Mouse (Mus musculus): Measurements from ENCODE around the gene Hoxb3. TPM values are rescaled to one million over a fixed set of nuclear protein-coding genes. Genes with fewer than 3 reads are reported as not detected.

Hoxb3 gene
- polyA plus RNA-seq, 1 experiment from 2014 or later, result 0.26 TPM

GRCm38 (mm10) chr11:96337026-96337425, 13.9 kb downstream of the Hoxb3 start:
- ATAC-seq (ENCODE audit: insufficient read depth), result no peak
- Histone ChIP-seq H3K4me1 (replicated peaks) (no peaks in the 10 kb centered on the region), H3K4me3 (replicated peaks) (no peak overlapping the region), H3K27ac (replicated peaks) (no peak overlapping the region), H3K36me3 (replicated peaks) (no peaks in the 10 kb centered on the region), H3K27me3 (peaks cover 100% of the 10 kb centered on the region), H3K9ac (no peak overlapping the region), H3K9me3 (replicated peaks) (no peaks in the 10 kb centered on the region), H3K4me2 (no peak overlapping the region)
- WGBS (ENCODE audit: insufficient replicate concordance), result 37% methylated on average over 6 of the region's 6 CpGs

- Histone ChIP-seq H3K4me1 (replicated peaks) (no peaks in the 10 kb centered on the region), H3K4me2 (no peak overlapping the region), H3K9me3 (replicated peaks) (no peaks in the 10 kb centered on the region), H3K27ac (replicated peaks) (no peak overlapping the region), H3K36me3 (replicated peaks) (no peaks in the 10 kb centered on the region), H3K27me3 (peaks cover 100% of the 10 kb centered on the region), H3K4me3 (replicated peaks) (no peak overlapping the region), H3K9ac (no peak overlapping the region)
- no peak for ATAC-seq (ENCODE audit: insufficient read depth)
- 30% methylated on average over 7 of the region's 7 CpGs for WGBS (ENCODE audit: insufficient replicate concordance)
These were observed 16.1 kb downstream of the Hoxb3 start for GRCm38 (mm10) chr11:96338957-96339855.

- Histone ChIP-seq H3K27me3 (peaks cover 100% of the 10 kb centered on the region), H3K4me3 (replicated peaks) (peak overlapping the region; percentile 20; the same call in 1 of the 2 replicates), H3K27ac (replicated peaks) (no peak overlapping the region), H3K9ac (no peak overlapping the region), H3K36me3 (replicated peaks) (no peaks in the 10 kb centered on the region), H3K4me1 (replicated peaks) (0 out of 2 replicates have a peak, but pooled peaks cover 2% of the 10 kb centered on the region), H3K9me3 (replicated peaks) (no peaks in the 10 kb centered on the region), H3K4me2 (peak overlapping the region; percentile 23; the same call in 1 of the 2 replicates)
- under 1% methylated on average over 36 of the region's 36 CpGs for WGBS (ENCODE audit: insufficient replicate concordance)
- ATAC-seq (ENCODE audit: insufficient read depth), result no peak
These were observed 17.7 kb downstream of the Hoxb3 start for GRCm38 (mm10) chr11:96340698-96341365.

- no peak overlapping the region for H3K9ac ChIP-seq
These were observed 18.8 kb downstream of the Hoxb3 start for GRCm38 (mm10) chr11:96341701-96342575.

GRCm38 (mm10) chr11:96342576-96342930, 19.4 kb downstream of the Hoxb3 start:
- peaks cover 98% of the 10 kb centered on the region for H3K27me3 ChIP-seq
- H3K4me1 ChIP-seq (replicated peaks), result 0 out of 2 replicates have a peak, but pooled peaks cover 5% of the 10 kb centered on the region
- H3K9me3 ChIP-seq (replicated peaks), result no peaks in the 10 kb centered on the region
- H3K4me2 ChIP-seq, result no peak overlapping the region
- H3K36me3 ChIP-seq (replicated peaks), result no peaks in the 10 kb centered on the region
- WGBS (ENCODE audit: insufficient replicate concordance), result 4% methylated on average over 4 of the region's 4 CpGs
- no peak overlapping the region for H3K9ac ChIP-seq
- no peak for ATAC-seq (ENCODE audit: insufficient read depth)
- no peak overlapping the region for H3K27ac ChIP-seq (replicated peaks)
- H3K4me3 ChIP-seq (replicated peaks), result no peak overlapping the region

More at GRCm38 (mm10) chr11:96341701-96342575, 18.8 kb downstream of the Hoxb3 start:
- Histone ChIP-seq H3K4me2 (peak overlapping the region; percentile 25), H3K4me1 (replicated peaks) (0 out of 2 replicates have a peak, but pooled peaks cover 5% of the 10 kb centered on the region), H3K9me3 (replicated peaks) (no peaks in the 10 kb centered on the region), H3K27me3 (peaks cover 100% of the 10 kb centered on the region), H3K4me3 (replicated peaks) (peak overlapping the region; percentile 18; the same call in 1 of the 2 replicates), H3K27ac (replicated peaks) (peak overlapping the region; percentile 38; the same call in 1 of the 2 replicates), H3K36me3 (replicated peaks) (no peaks in the 10 kb centered on the region)
- 2% methylated on average over 40 of the region's 40 CpGs for WGBS (ENCODE audit: insufficient replicate concordance)
- no peak for ATAC-seq (ENCODE audit: insufficient read depth)

GRCm38 (mm10) chr11:96343206-96343745, 20.1 kb downstream of the Hoxb3 start:
- Histone ChIP-seq H3K4me3 (replicated peaks) (no peak overlapping the region), H3K9me3 (replicated peaks) (no peaks in the 10 kb centered on the region), H3K27me3 (peaks cover 97% of the 10 kb centered on the region), H3K36me3 (replicated peaks) (no peaks in the 10 kb centered on the region), H3K9ac (no peak overlapping the region), H3K4me1 (replicated peaks) (0 out of 2 replicates have a peak, but pooled peaks cover 5% of the 10 kb centered on the region), H3K27ac (replicated peaks) (no peak overlapping the region), H3K4me2 (no peak overlapping the region)
- WGBS (ENCODE audit: insufficient replicate concordance), result 45% methylated on average over 2 of the region's 2 CpGs
- no peak for ATAC-seq (ENCODE audit: insufficient read depth)

- H3K9ac ChIP-seq, result no peak overlapping the region
- no peak overlapping the region for H3K4me3 ChIP-seq (replicated peaks)
- H3K27me3 ChIP-seq, result peaks cover 97% of the 10 kb centered on the region
- no peak overlapping the region for H3K4me2 ChIP-seq
- no peak overlapping the region for H3K27ac ChIP-seq (replicated peaks)
- ATAC-seq (ENCODE audit: insufficient read depth), result no peak
- 0 out of 2 replicates have a peak, but pooled peaks cover 5% of the 10 kb centered on the region for H3K4me1 ChIP-seq (replicated peaks)
- no peaks in the 10 kb centered on the region for H3K36me3 ChIP-seq (replicated peaks)
- no peaks in the 10 kb centered on the region for H3K9me3 ChIP-seq (replicated peaks)
- WGBS (ENCODE audit: insufficient replicate concordance), result 32% methylated on average over 40 of the region's 40 CpGs
These were observed 21.1 kb downstream of the Hoxb3 start for GRCm38 (mm10) chr11:96344061-96344877.

GRCm38 (mm10) chr11:96344878-96345159, 21.7 kb downstream of the Hoxb3 start:
- WGBS (ENCODE audit: insufficient replicate concordance), result 60% methylated on average over 6 of the region's 6 CpGs
- Histone ChIP-seq H3K36me3 (replicated peaks) (no peaks in the 10 kb centered on the region), H3K4me3 (replicated peaks) (no peak overlapping the region), H3K27ac (replicated peaks) (no peak overlapping the region), H3K4me2 (no peak overlapping the region), H3K4me1 (replicated peaks) (0 out of 2 replicates have a peak, but pooled peaks cover 5% of the 10 kb centered on the region), H3K9ac (no peak overlapping the region), H3K9me3 (replicated peaks) (no peaks in the 10 kb centered on the region), H3K27me3 (peaks cover 97% of the 10 kb centered on the region)
- ATAC-seq (ENCODE audit: insufficient read depth), result no peak

GRCm38 (mm10) chr11:96345220-96345892, 22.2 kb downstream of the Hoxb3 start:
- 8% methylated on average over 48 of the region's 56 CpGs for WGBS (ENCODE audit: insufficient replicate concordance)
- ATAC-seq (ENCODE audit: insufficient read depth), result no peak
- peak overlapping the region; percentile 14; the same call in 1 of the 2 replicates for H3K4me3 ChIP-seq (replicated peaks)
- H3K36me3 ChIP-seq (replicated peaks), result no peaks in the 10 kb centered on the region
- H3K4me2 ChIP-seq, result peak overlapping the region; percentile 41
- peaks cover 97% of the 10 kb centered on the region for H3K27me3 ChIP-seq
- H3K27ac ChIP-seq (replicated peaks), result no peak overlapping the region
- H3K9ac ChIP-seq, result no peak overlapping the region
- H3K9me3 ChIP-seq (replicated peaks), result no peaks in the 10 kb centered on the region
- H3K4me1 ChIP-seq (replicated peaks), result 0 out of 2 replicates have a peak, but pooled peaks cover 5% of the 10 kb centered on the region

Measured in liver, embryonic 15.5 days (tissue).